Mouse (Mus musculus) heart, postnatal 0 days (tissue): ENCODE data around the gene Acot12.

Experiments
- CTCF ChIP-seq: IDR thresholded peaks from 2 replicates; pipeline ENCODE4 v1.5.1; 2016; ENCODE audit warnings: antibody characterized with exemption, control low read depth, low read depth
- EP300 ChIP-seq: IDR thresholded peaks from 2 replicates; pipeline ENCODE4 v1.6.1; 2016; ENCODE audit warnings: antibody characterized with exemption, low read depth

DNA sequence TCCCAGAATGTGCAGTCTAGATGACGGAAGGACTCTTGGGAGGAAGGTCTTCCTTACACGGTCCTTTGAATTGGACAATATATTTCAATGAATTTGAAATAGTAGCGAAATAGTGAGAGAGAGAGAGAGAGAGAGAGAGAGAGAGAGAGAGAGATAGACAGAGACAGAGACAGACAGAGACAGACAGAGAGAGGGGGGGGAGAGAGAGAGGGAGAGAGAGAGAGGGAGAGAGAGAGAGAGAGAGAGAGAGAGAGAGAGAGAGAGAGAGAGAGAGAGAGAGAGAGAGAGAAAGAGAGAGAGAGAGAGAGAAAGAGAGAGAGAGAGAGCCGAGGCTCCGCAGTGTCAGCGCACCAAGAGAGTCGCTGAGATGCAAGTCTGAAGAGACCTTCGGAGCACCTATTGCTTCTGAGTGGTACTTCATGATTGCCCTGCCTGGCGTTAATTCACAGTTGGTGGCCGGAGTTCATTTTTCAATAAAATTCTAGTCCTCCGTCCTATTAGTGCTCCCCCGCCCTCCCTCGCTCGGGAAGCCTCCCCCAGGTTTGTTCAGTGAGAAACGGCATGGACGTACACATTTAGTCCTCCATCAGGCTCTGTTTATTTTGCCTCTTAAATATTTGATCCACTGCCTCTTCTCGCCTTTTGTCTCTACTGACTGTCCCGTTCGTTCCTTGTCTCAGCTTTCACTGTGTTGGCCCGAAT is 66.7 kb downstream of the Acot12 start:
- TF ChIP-seq CTCF (no peak), EP300 (no peak)
